Mouse (Mus musculus) megakaryocyte, adult 5-6 weeks (primary cell): ENCODE data around the gene Sbds. TPM values are rescaled to one million over a fixed set of nuclear protein-coding genes. Genes with fewer than 3 reads are reported as not detected.

Source experiments
- ATAC-seq: 2 replicates; pipeline ENCODE4 v1.8.0; 2016; ENCODE audit warnings: mild to moderate bottlenecking, inconsistent platforms; ENCODE audit not compliant: poor library complexity, severe bottlenecking
- total RNA-seq, 2 experiments: library from RNA; stranded (forward) in 1 of 2; stranded (reverse) in 1 of 2; fragments of 153-499, 151-499 nt in 1 of 2; fragments of 221-1000, 200-1000 nt in 1 of 2; gene quantifications; 2 replicates each; pipeline versions ENCODE4 v1.2.3 to v1.2.4; 2015 to 2017

Sbds gene
- 31.0 and 35.4 TPM in 2 replicates for total RNA-seq (2015)
- 58.1 and 62.2 TPM in 2 replicates for total RNA-seq (2017)

GRCm38 (mm10) chr5:130255017-130255720, at the start of gene Sbds, which contains the start of gene Tyw1:
Sbds (minus strand) TSS chr5:130255530.
Tyw1 (plus strand) TSS chr5:130255619.
- ATAC-seq: peak; percentile 79

- ATAC-seq: no peak
Observed at GRCm38 (mm10) chr5:130303611-130304010, 48.3 kb upstream of the Sbds start.

GRCm38 (mm10) chr5:130299526-130299925, 44.2 kb upstream of the Sbds start:
- no peak for ATAC-seq

- ATAC-seq: no peak
Observed at GRCm38 (mm10) chr5:130298831-130299460, 43.6 kb upstream of the Sbds start.

- 0 out of 2 replicates have a peak, but pooled peaks have one; percentile 21 for ATAC-seq
Observed at GRCm38 (mm10) chr5:130296071-130296470, 40.7 kb upstream of the Sbds start.

GRCm38 (mm10) chr5:130294598-130294997, 39.3 kb upstream of the Sbds start:
- no peak for ATAC-seq

GRCm38 (mm10) chr5:130293941-130294340, 38.6 kb upstream of the Sbds start:
- no peak for ATAC-seq

GRCm38 (mm10) chr5:130292976-130293375, 37.6 kb upstream of the Sbds start:
- ATAC-seq: no peak

GRCm38 (mm10) chr5:130290775-130291174, 35.4 kb upstream of the Sbds start:
- no peak for ATAC-seq

GRCm38 (mm10) chr5:130290242-130290641, 34.9 kb upstream of the Sbds start:
- ATAC-seq: no peak

GRCm38 (mm10) chr5:130288106-130288505, 32.8 kb upstream of the Sbds start:
- ATAC-seq: no peak

GRCm38 (mm10) chr5:130283079-130283732, 27.9 kb upstream of the Sbds start:
- peak; percentile 83 for ATAC-seq

GRCm38 (mm10) chr5:130278011-130278472, 22.7 kb upstream of the Sbds start:
- ATAC-seq: peak; percentile 89

- ATAC-seq: peak; percentile 47; the same call in 1 of the 2 replicates
Observed at GRCm38 (mm10) chr5:130275509-130275908, 20.2 kb upstream of the Sbds start.

GRCm38 (mm10) chr5:130273046-130273445, 17.7 kb upstream of the Sbds start:
- ATAC-seq: no peak

- ATAC-seq: peak; percentile 53
Observed at GRCm38 (mm10) chr5:130272344-130272743, 17.0 kb upstream of the Sbds start.

- no peak for ATAC-seq
Observed at GRCm38 (mm10) chr5:130268976-130269375, 13.6 kb upstream of the Sbds start.

GRCm38 (mm10) chr5:130267316-130267715, 12.0 kb upstream of the Sbds start:
- peak; percentile 77 for ATAC-seq

- peak; percentile 54 for ATAC-seq
Observed at GRCm38 (mm10) chr5:130266651-130267050, 11.3 kb upstream of the Sbds start.

- no peak for ATAC-seq
Observed at GRCm38 (mm10) chr5:130264433-130265005, 9.2 kb upstream of the Sbds start.

- no peak for ATAC-seq
Observed at GRCm38 (mm10) chr5:130263454-130263853, 8.1 kb upstream of the Sbds start.
